Mouse (Mus musculus): ENCODE results near the gene Fam240b. TPM values are rescaled to one million over a fixed set of nuclear protein-coding genes. Genes with fewer than 3 reads are reported as not detected.
A peak's percentile ranks its signal among the peaks of the same experiment; 100 is the strongest.

Gene Fam240b
- not detected in 2 replicates for polyA plus RNA-seq (2015; fragmentation: Nextera tagmentation; extraction: Ambion mirVana)

GRCm38 (mm10) chr13:64497692-64498091, at the start of gene Fam240b:
Fam240b (minus strand) TSS chr13:64497792.
- H3K4me3 ChIP-seq: no peak within 1 kb of the TSS
- H3K36me3 ChIP-seq: no peaks in the 10 kb centered on the region
- ATAC-seq (ENCODE audit: low FRiP score, low read depth): no peak
- no peak within 1 kb of the TSS for H3K4me2 ChIP-seq (replicated peaks)
- H3K9me3 ChIP-seq: no peaks in the 10 kb centered on the region
- no peaks in the 10 kb centered on the region for H3K27me3 ChIP-seq
- no peak within 1 kb of the TSS for H3K27ac ChIP-seq
- no peak within 1 kb of the TSS for H3K9ac ChIP-seq
- peaks cover 18% of the 10 kb centered on the region for H3K4me1 ChIP-seq
- WGBS: 83% methylated on average over 6 of the region's 6 CpGs

- Histone ChIP-seq H3K4me1 (0 out of 2 replicates have a peak, but pooled peaks cover 2% of the 10 kb centered on the region), H3K36me3 (no peaks in the 10 kb centered on the region), H3K9me3 (no peaks in the 10 kb centered on the region), H3K4me2 (replicated peaks) (no peak overlapping the region), H3K9ac (no peak overlapping the region), H3K4me3 (no peak overlapping the region), H3K27ac (no peak overlapping the region), H3K27me3 (no peaks in the 10 kb centered on the region)
- no peak for ATAC-seq (ENCODE audit: low FRiP score, low read depth)
- WGBS: 79% methylated on average over 5 of the region's 5 CpGs
Observed at GRCm38 (mm10) chr13:64530139-64530538, 32.5 kb upstream of the Fam240b start.

GRCm38 (mm10) chr13:64526515-64527285, 29.1 kb upstream of the Fam240b start:
- Histone ChIP-seq H3K4me1 (no peaks in the 10 kb centered on the region), H3K36me3 (no peaks in the 10 kb centered on the region)

GRCm38 (mm10) chr13:64514247-64514646, 16.7 kb upstream of the Fam240b start:
- Histone ChIP-seq H3K9ac (no peak overlapping the region), H3K4me1 (no peaks in the 10 kb centered on the region), H3K27me3 (no peaks in the 10 kb centered on the region), H3K36me3 (no peaks in the 10 kb centered on the region), H3K9me3 (0 out of 2 replicates have a peak, but pooled peaks cover 3% of the 10 kb centered on the region), H3K4me2 (replicated peaks) (no peak overlapping the region), H3K27ac (no peak overlapping the region), H3K4me3 (no peak overlapping the region)
- 81% methylated on average over 2 of the region's 2 CpGs for WGBS
- ATAC-seq (ENCODE audit: low FRiP score, low read depth): no peak

More at GRCm38 (mm10) chr13:64526515-64527285, 29.1 kb upstream of the Fam240b start:
- Histone ChIP-seq H3K9me3 (no peaks in the 10 kb centered on the region), H3K9ac (no peak overlapping the region), H3K4me3 (no peak overlapping the region), H3K27ac (no peak overlapping the region), H3K27me3 (no peaks in the 10 kb centered on the region), H3K4me2 (replicated peaks) (no peak overlapping the region)
- no peak for ATAC-seq (ENCODE audit: low FRiP score, low read depth)
- WGBS: 78% methylated on average over 15 of the region's 15 CpGs

- Histone ChIP-seq H3K4me3 (no peak overlapping the region), H3K9ac (no peak overlapping the region), H3K4me2 (replicated peaks) (no peak overlapping the region), H3K4me1 (no peaks in the 10 kb centered on the region), H3K9me3 (0 out of 2 replicates have a peak, but pooled peaks cover 3% of the 10 kb centered on the region), H3K36me3 (no peaks in the 10 kb centered on the region), H3K27ac (no peak overlapping the region), H3K27me3 (no peaks in the 10 kb centered on the region)
- ATAC-seq (ENCODE audit: low FRiP score, low read depth): no peak
Observed at GRCm38 (mm10) chr13:64511616-64512015, 14.0 kb upstream of the Fam240b start.

- no peak for ATAC-seq (ENCODE audit: low FRiP score, low read depth)
- Histone ChIP-seq H3K4me2 (replicated peaks) (no peak overlapping the region), H3K9me3 (0 out of 2 replicates have a peak, but pooled peaks cover 2% of the 10 kb centered on the region), H3K27me3 (no peaks in the 10 kb centered on the region), H3K4me3 (no peak overlapping the region), H3K27ac (no peak overlapping the region), H3K36me3 (no peaks in the 10 kb centered on the region), H3K9ac (no peak overlapping the region), H3K4me1 (peaks cover 4% of the 10 kb centered on the region; the same call in 1 of the 2 replicates)
Observed at GRCm38 (mm10) chr13:64507361-64507760, 9.8 kb upstream of the Fam240b start.

GRCm38 (mm10) chr13:64502833-64503232, 5.2 kb upstream of the Fam240b start:
- no peaks in the 10 kb centered on the region for H3K9me3 ChIP-seq
- H3K27me3 ChIP-seq: no peaks in the 10 kb centered on the region
- no peak overlapping the region for H3K4me2 ChIP-seq (replicated peaks)
- H3K27ac ChIP-seq: no peak overlapping the region
- peak; percentile 57; the same call in 1 of the 2 replicates for ATAC-seq (ENCODE audit: low FRiP score, low read depth)
- 44% methylated on average over 3 of the region's 3 CpGs for WGBS
- no peaks in the 10 kb centered on the region for H3K36me3 ChIP-seq
- H3K4me1 ChIP-seq: peaks cover 4% of the 10 kb centered on the region; the same call in 1 of the 2 replicates
- no peak overlapping the region for H3K9ac ChIP-seq
- H3K4me3 ChIP-seq: no peak overlapping the region

GRCm38 (mm10) chr13:64493586-64493985, 4.0 kb downstream of the Fam240b start:
- no peak for ATAC-seq (ENCODE audit: low FRiP score, low read depth)
- no peak overlapping the region for H3K9ac ChIP-seq
- H3K4me3 ChIP-seq: no peak overlapping the region

GRCm38 (mm10) chr13:64489886-64490285, 7.7 kb downstream of the Fam240b start:
- no peak for ATAC-seq (ENCODE audit: low FRiP score, low read depth)
- H3K36me3 ChIP-seq: no peaks in the 10 kb centered on the region
- no peak overlapping the region for H3K4me2 ChIP-seq (replicated peaks)
- no peaks in the 10 kb centered on the region for H3K27me3 ChIP-seq
- no peak overlapping the region for H3K9ac ChIP-seq
- peaks cover 12% of the 10 kb centered on the region for H3K4me1 ChIP-seq
- no peaks in the 10 kb centered on the region for H3K9me3 ChIP-seq
- no peak overlapping the region for H3K27ac ChIP-seq
- WGBS: 83% methylated on average over 6 of the region's 6 CpGs
- no peak overlapping the region for H3K4me3 ChIP-seq

More at GRCm38 (mm10) chr13:64493586-64493985, 4.0 kb downstream of the Fam240b start:
- Histone ChIP-seq H3K4me1 (peaks cover 18% of the 10 kb centered on the region), H3K27me3 (no peaks in the 10 kb centered on the region), H3K36me3 (no peaks in the 10 kb centered on the region), H3K27ac (no peak overlapping the region), H3K9me3 (no peaks in the 10 kb centered on the region), H3K4me2 (replicated peaks) (no peak overlapping the region)
- 52% methylated on average over 5 of the region's 5 CpGs for WGBS

GRCm38 (mm10) chr13:64479960-64480359, 17.6 kb downstream of the Fam240b start:
- Histone ChIP-seq H3K4me2 (replicated peaks) (no peak overlapping the region), H3K27me3 (no peaks in the 10 kb centered on the region), H3K9me3 (no peaks in the 10 kb centered on the region; the same call in 1 of the 2 replicates), H3K27ac (no peak overlapping the region), H3K36me3 (no peaks in the 10 kb centered on the region), H3K4me1 (no peaks in the 10 kb centered on the region), H3K9ac (no peak overlapping the region), H3K4me3 (no peak overlapping the region)
- 75% methylated on average over 3 of the region's 3 CpGs for WGBS
- no peak for ATAC-seq (ENCODE audit: low FRiP score, low read depth)

- H3K4me2 ChIP-seq (replicated peaks): no peak overlapping the region
- H3K4me3 ChIP-seq: no peak overlapping the region
- H3K4me1 ChIP-seq: no peaks in the 10 kb centered on the region
- ATAC-seq (ENCODE audit: low FRiP score, low read depth): no peak
- WGBS: 78% methylated on average over 4 of the region's 4 CpGs
- no peaks in the 10 kb centered on the region; the same call in 1 of the 2 replicates for H3K9me3 ChIP-seq
- H3K27me3 ChIP-seq: no peaks in the 10 kb centered on the region
- no peak overlapping the region for H3K27ac ChIP-seq
- no peaks in the 10 kb centered on the region for H3K36me3 ChIP-seq
- H3K9ac ChIP-seq: no peak overlapping the region
Observed at GRCm38 (mm10) chr13:64477968-64478367, 19.6 kb downstream of the Fam240b start.

GRCm38 (mm10) chr13:64467886-64468285, 29.7 kb downstream of the Fam240b start:
- no peak overlapping the region for H3K4me3 ChIP-seq
- no peak overlapping the region for H3K4me2 ChIP-seq (replicated peaks)
- H3K9me3 ChIP-seq: no peaks in the 10 kb centered on the region
- no peak overlapping the region for H3K27ac ChIP-seq
- no peaks in the 10 kb centered on the region for H3K36me3 ChIP-seq
- ATAC-seq (ENCODE audit: low FRiP score, low read depth): no peak
- no peaks in the 10 kb centered on the region for H3K27me3 ChIP-seq
- WGBS: 64% methylated on average over 6 of the region's 6 CpGs
- H3K9ac ChIP-seq: no peak overlapping the region
- peaks cover 4% of the 10 kb centered on the region; the same call in 1 of the 2 replicates for H3K4me1 ChIP-seq

Measured in limb, embryonic 13.5 days (tissue).